Mouse (Mus musculus): ENCODE measurements around the gene Arpp21. TPM values are rescaled to one million over a fixed set of nuclear protein-coding genes. Genes with fewer than 3 reads are reported as not detected.

Gene Arpp21
- polyA plus RNA-seq, 1 experiment from 2014 or later = 6.8 TPM

- WGBS = 87% methylated on average over 4 of the region's 4 CpGs
- no peaks in the 10 kb centered on the region for H3K4me1 ChIP-seq
- H3K9ac ChIP-seq = no peak overlapping the region
- H3K4me3 ChIP-seq = no peak overlapping the region
- no peaks in the 10 kb centered on the region for H3K36me3 ChIP-seq
- no peak overlapping the region for H3K4me2 ChIP-seq
- 0 out of 2 replicates have a peak, but pooled peaks cover 3% of the 10 kb centered on the region for H3K27me3 ChIP-seq
- ATAC-seq (ENCODE audit: insufficient number of reproducible peaks, insufficient read depth, low FRiP score, low TSS enrichment, low read depth) = no peak
- no peak overlapping the region for H3K27ac ChIP-seq
- H3K9me3 ChIP-seq = no peaks in the 10 kb centered on the region
Measured at GRCm38 (mm10) chr9:112249753-112250152, 14.0 kb upstream of the Arpp21 start.

GRCm38 (mm10) chr9:112247183-112247582, 11.4 kb upstream of the Arpp21 start:
- Histone ChIP-seq H3K9ac (no peak overlapping the region), H3K9me3 (no peaks in the 10 kb centered on the region), H3K4me3 (no peak overlapping the region), H3K36me3 (no peaks in the 10 kb centered on the region), H3K27ac (no peak overlapping the region), H3K4me2 (no peak overlapping the region), H3K27me3 (no peaks in the 10 kb centered on the region), H3K4me1 (no peaks in the 10 kb centered on the region)
- ATAC-seq (ENCODE audit: insufficient number of reproducible peaks, insufficient read depth, low FRiP score, low TSS enrichment, low read depth) = no peak
- WGBS = 69% methylated on average over 2 of the region's 2 CpGs

GRCm38 (mm10) chr9:112238168-112238567, 2.4 kb upstream of the Arpp21 start:
- 64% methylated on average over 9 of the region's 9 CpGs for WGBS
- ATAC-seq (ENCODE audit: insufficient number of reproducible peaks, insufficient read depth, low FRiP score, low TSS enrichment, low read depth) = no peak
- no peaks in the 10 kb centered on the region for H3K36me3 ChIP-seq
- H3K4me1 ChIP-seq = peaks cover 19% of the 10 kb centered on the region
- H3K4me2 ChIP-seq = no peak overlapping the region
- H3K9me3 ChIP-seq = no peaks in the 10 kb centered on the region
- H3K4me3 ChIP-seq = no peak overlapping the region
- no peak overlapping the region for H3K9ac ChIP-seq
- peaks cover 56% of the 10 kb centered on the region for H3K27me3 ChIP-seq
- no peak overlapping the region for H3K27ac ChIP-seq

GRCm38 (mm10) chr9:112236551-112236950, 813 bp upstream of the Arpp21 start:
- no peak overlapping the region for H3K4me2 ChIP-seq
- no peaks in the 10 kb centered on the region for H3K9me3 ChIP-seq
- no peak overlapping the region for H3K27ac ChIP-seq
- H3K36me3 ChIP-seq = no peaks in the 10 kb centered on the region
- no peak overlapping the region for H3K4me3 ChIP-seq
- H3K9ac ChIP-seq = no peak overlapping the region
- WGBS = 86% methylated on average over 8 of the region's 8 CpGs
- no peak for ATAC-seq (ENCODE audit: insufficient number of reproducible peaks, insufficient read depth, low FRiP score, low TSS enrichment, low read depth)
- peaks cover 19% of the 10 kb centered on the region for H3K4me1 ChIP-seq
- peaks cover 72% of the 10 kb centered on the region for H3K27me3 ChIP-seq

GRCm38 (mm10) chr9:112235041-112235695, 570 bp downstream of the Arpp21 start:
- Histone ChIP-seq H3K9ac (peak overlapping the region; percentile 27; the same call in 1 of the 2 replicates), H3K27ac (no peak overlapping the region)
- 1% methylated on average over 44 of the region's 44 CpGs for WGBS

GRCm38 (mm10) chr9:112234505-112235024, 1.2 kb downstream of the Arpp21 start:
- Histone ChIP-seq H3K4me1 (peaks cover 19% of the 10 kb centered on the region), H3K27me3 (peaks cover 85% of the 10 kb centered on the region), H3K4me3 (peak overlapping the region; percentile 48), H3K4me2 (peak overlapping the region; percentile 81), H3K27ac (no peak overlapping the region), H3K9me3 (no peaks in the 10 kb centered on the region), H3K9ac (no peak overlapping the region; the same call in 1 of the 2 replicates), H3K36me3 (no peaks in the 10 kb centered on the region)
- under 1% methylated on average over 24 of the region's 24 CpGs for WGBS
- ATAC-seq (ENCODE audit: insufficient number of reproducible peaks, insufficient read depth, low FRiP score, low TSS enrichment, low read depth) = no peak

More at GRCm38 (mm10) chr9:112235041-112235695, 570 bp downstream of the Arpp21 start:
- Histone ChIP-seq H3K27me3 (peaks cover 82% of the 10 kb centered on the region), H3K9me3 (no peaks in the 10 kb centered on the region), H3K4me2 (peak overlapping the region; percentile 81), H3K4me1 (peaks cover 19% of the 10 kb centered on the region), H3K36me3 (no peaks in the 10 kb centered on the region), H3K4me3 (peak overlapping the region; percentile 48)
- ATAC-seq (ENCODE audit: insufficient number of reproducible peaks, insufficient read depth, low FRiP score, low TSS enrichment, low read depth) = peak; percentile 48; the same call in 1 of the 2 replicates

GRCm38 (mm10) chr9:112233822-112234504, 1.8 kb downstream of the Arpp21 start:
- ATAC-seq (ENCODE audit: insufficient number of reproducible peaks, insufficient read depth, low FRiP score, low TSS enrichment, low read depth) = no peak
- Histone ChIP-seq H3K9me3 (no peaks in the 10 kb centered on the region), H3K4me1 (peaks cover 19% of the 10 kb centered on the region), H3K27ac (no peak overlapping the region), H3K36me3 (no peaks in the 10 kb centered on the region), H3K4me3 (peak overlapping the region; percentile 48), H3K9ac (no peak overlapping the region), H3K27me3 (peaks cover 84% of the 10 kb centered on the region), H3K4me2 (peak overlapping the region; percentile 81)
- 13% methylated on average over 12 of the region's 12 CpGs for WGBS

GRCm38 (mm10) chr9:112233378-112233777, 2.4 kb downstream of the Arpp21 start:
- Histone ChIP-seq H3K27me3 (peaks cover 78% of the 10 kb centered on the region), H3K9me3 (no peaks in the 10 kb centered on the region), H3K4me2 (no peak overlapping the region), H3K9ac (no peak overlapping the region), H3K4me3 (no peak overlapping the region), H3K4me1 (peaks cover 19% of the 10 kb centered on the region), H3K36me3 (no peaks in the 10 kb centered on the region), H3K27ac (no peak overlapping the region)
- WGBS = 57% methylated on average over 6 of the region's 6 CpGs
- ATAC-seq (ENCODE audit: insufficient number of reproducible peaks, insufficient read depth, low FRiP score, low TSS enrichment, low read depth) = no peak

GRCm38 (mm10) chr9:112231935-112232575, 3.7 kb downstream of the Arpp21 start:
- H3K27me3 ChIP-seq = peaks cover 66% of the 10 kb centered on the region

GRCm38 (mm10) chr9:112231383-112231782, 4.4 kb downstream of the Arpp21 start:
- H3K9ac ChIP-seq = no peak overlapping the region
- no peak overlapping the region for H3K4me2 ChIP-seq
- 80% methylated on average over 5 of the region's 5 CpGs for WGBS
- ATAC-seq (ENCODE audit: insufficient number of reproducible peaks, insufficient read depth, low FRiP score, low TSS enrichment, low read depth) = no peak
- H3K36me3 ChIP-seq = no peaks in the 10 kb centered on the region
- H3K4me1 ChIP-seq = peaks cover 19% of the 10 kb centered on the region
- no peaks in the 10 kb centered on the region for H3K9me3 ChIP-seq
- no peak overlapping the region for H3K27ac ChIP-seq
- no peak overlapping the region for H3K4me3 ChIP-seq
- H3K27me3 ChIP-seq = peaks cover 60% of the 10 kb centered on the region

More at GRCm38 (mm10) chr9:112231935-112232575, 3.7 kb downstream of the Arpp21 start:
- H3K36me3 ChIP-seq = no peaks in the 10 kb centered on the region
- H3K27ac ChIP-seq = no peak overlapping the region
- peaks cover 19% of the 10 kb centered on the region for H3K4me1 ChIP-seq
- no peak overlapping the region for H3K4me3 ChIP-seq
- no peaks in the 10 kb centered on the region for H3K9me3 ChIP-seq
- no peak overlapping the region for H3K4me2 ChIP-seq
- no peak overlapping the region for H3K9ac ChIP-seq
- no peak for ATAC-seq (ENCODE audit: insufficient number of reproducible peaks, insufficient read depth, low FRiP score, low TSS enrichment, low read depth)
- 55% methylated on average over 8 of the region's 8 CpGs for WGBS

GRCm38 (mm10) chr9:112230716-112231361, 4.9 kb downstream of the Arpp21 start:
- Histone ChIP-seq H3K9me3 (no peaks in the 10 kb centered on the region), H3K27ac (no peak overlapping the region), H3K4me3 (no peak overlapping the region), H3K4me1 (peaks cover 19% of the 10 kb centered on the region), H3K4me2 (no peak overlapping the region), H3K27me3 (peaks cover 56% of the 10 kb centered on the region), H3K36me3 (no peaks in the 10 kb centered on the region), H3K9ac (no peak overlapping the region)
- WGBS = 75% methylated on average over 4 of the region's 4 CpGs
- no peak for ATAC-seq (ENCODE audit: insufficient number of reproducible peaks, insufficient read depth, low FRiP score, low TSS enrichment, low read depth)
